Mouse (Mus musculus): ENCODE data around the gene Nckap5.

DNA sequence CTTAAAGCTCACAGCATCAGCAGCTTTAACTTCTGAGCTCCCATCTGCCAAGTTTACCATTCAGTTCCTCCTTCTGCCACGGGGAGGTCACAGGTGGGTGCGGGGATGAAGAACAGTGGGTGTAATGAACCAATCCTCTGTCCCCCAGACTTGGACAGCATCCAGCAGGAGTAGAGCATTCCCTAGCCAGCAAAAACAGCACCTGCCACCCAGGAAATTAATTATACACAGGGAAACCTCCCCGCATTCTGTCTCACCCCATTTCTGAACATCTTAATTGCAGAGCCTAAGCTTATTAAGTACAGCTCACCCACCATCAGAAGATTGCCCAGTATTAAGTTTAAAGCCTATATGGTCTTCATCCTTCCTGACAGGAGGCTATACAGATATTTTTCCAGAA lies 256.9 kb downstream of the Nckap5 start:
- TF ChIP-seq CTCF (conservative IDR thresholded peaks at IDR 0.05; ENCODE audit: insufficient read depth, insufficient read length, low read depth, low read length) (no peak), POLR2A (IDR thresholded peaks at IDR 0.05; ENCODE audit: low read depth, low read length) (no peak)
